Mouse (Mus musculus) thymus, postnatal 25 days (tissue): Measurements from ENCODE around the gene 2210418O10Rik.
"Not testable (repeated sequence)": the region's sequence is repeated elsewhere in the genome, so short reads cannot be mapped to it uniquely, and the experiment has no call there.

ENCODE experiments used
- DNase-seq: peaks from one replicate; pipeline ENCODE4 v3.0.0; 2022

The 2210418O10Rik gene

DNA sequence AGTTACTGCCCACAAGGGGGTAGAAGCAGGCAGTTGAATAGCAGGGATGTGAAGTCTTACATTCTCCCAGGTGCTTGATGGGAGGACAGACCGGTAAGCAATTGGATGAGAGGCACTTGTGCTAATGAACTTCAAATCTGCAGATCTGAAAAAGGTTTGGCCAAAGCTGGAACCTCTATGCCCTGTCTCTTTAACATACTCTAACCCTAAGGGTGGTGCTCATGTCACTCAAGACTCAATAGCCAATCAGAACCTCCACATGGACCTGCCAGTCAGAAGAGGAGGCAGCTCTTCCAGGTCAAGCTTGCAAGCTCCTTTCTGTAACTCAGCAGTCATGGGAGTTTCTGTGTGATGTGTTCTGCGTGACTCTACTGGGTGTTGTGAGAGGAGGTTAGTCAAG, at the start of gene 2210418O10Rik:
TSS of gene 2210418O10Rik (plus strand) at position 301 of the 400 bp plus-strand sequence.
- not testable (repeated sequence) for DNase-seq

DNA sequence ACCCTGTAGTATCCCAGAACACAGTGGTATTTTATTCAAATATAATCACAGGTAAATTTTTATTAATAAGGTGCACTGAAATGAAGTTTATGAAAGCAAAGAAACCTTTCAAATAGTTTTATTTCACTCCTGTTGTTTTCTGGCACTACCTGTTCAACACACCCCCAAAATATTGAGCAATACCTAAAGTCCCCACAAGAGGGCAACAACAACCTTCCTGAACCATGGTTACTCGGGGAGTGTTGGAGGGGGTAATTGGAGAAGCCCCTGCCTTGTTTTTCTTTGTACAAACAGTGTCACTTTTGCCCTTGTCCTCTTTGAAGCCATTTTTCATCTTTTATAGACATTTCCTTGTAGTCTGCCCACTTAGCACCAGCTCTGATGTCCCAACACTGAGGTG, 22.1 kb downstream of the 2210418O10Rik start:
- DNase-seq = not testable (repeated sequence)
